Mouse (Mus musculus) olfactory bulb, adult 2 months (tissue): Measurements from ENCODE around the gene Wdr1.

ENCODE experiments used
- CTCF ChIP-seq: fragments of 200-500 bp; IDR thresholded peaks from 2 replicates; pipeline ENCODE4 v1.5.1; 2012; ENCODE audit warnings: low read depth, mild to moderate bottlenecking, low read length, moderate library complexity; ENCODE audit not compliant: insufficient read depth
- POLR2A ChIP-seq: fragments of 200-500 bp; IDR thresholded peaks from 2 replicates; pipeline ENCODE4 v1.6.1; 2012; ENCODE audit warnings: mild to moderate bottlenecking, low read depth, low read length, moderate library complexity; ENCODE audit not compliant: insufficient read depth

GRCm38 (mm10) chr5:38520838-38521237 lies 42.2 kb downstream of the Wdr1 start:
- TF ChIP-seq CTCF (no peak), POLR2A (no peak)
